Mouse (Mus musculus) embryonic fibroblast, embryonic 13.5 days (primary cell): ENCODE results near the gene Dscam.

Experiments
- CTCF ChIP-seq: IDR thresholded peaks from 2 replicates; pipeline ENCODE4 v1.5.1; 2011; ENCODE audit warnings: mild to moderate bottlenecking, control low read depth, low read length, moderate library complexity, borderline replicate concordance; ENCODE audit not compliant: insufficient read depth
- POLR2A ChIP-seq: IDR thresholded peaks from 2 replicates; pipeline ENCODE4 v1.6.1; 2011; ENCODE audit warnings: low read depth, mild to moderate bottlenecking, control low read depth, low read length, moderate library complexity

- TF ChIP-seq POLR2A (no peak), CTCF (no peak)
These were observed 35.3 kb downstream of the Dscam start for GRCm38 (mm10) chr16:97135003-97135827.
